ENCODE assay signal across 12 mouse cellular contexts in the genomic region with DNA sequence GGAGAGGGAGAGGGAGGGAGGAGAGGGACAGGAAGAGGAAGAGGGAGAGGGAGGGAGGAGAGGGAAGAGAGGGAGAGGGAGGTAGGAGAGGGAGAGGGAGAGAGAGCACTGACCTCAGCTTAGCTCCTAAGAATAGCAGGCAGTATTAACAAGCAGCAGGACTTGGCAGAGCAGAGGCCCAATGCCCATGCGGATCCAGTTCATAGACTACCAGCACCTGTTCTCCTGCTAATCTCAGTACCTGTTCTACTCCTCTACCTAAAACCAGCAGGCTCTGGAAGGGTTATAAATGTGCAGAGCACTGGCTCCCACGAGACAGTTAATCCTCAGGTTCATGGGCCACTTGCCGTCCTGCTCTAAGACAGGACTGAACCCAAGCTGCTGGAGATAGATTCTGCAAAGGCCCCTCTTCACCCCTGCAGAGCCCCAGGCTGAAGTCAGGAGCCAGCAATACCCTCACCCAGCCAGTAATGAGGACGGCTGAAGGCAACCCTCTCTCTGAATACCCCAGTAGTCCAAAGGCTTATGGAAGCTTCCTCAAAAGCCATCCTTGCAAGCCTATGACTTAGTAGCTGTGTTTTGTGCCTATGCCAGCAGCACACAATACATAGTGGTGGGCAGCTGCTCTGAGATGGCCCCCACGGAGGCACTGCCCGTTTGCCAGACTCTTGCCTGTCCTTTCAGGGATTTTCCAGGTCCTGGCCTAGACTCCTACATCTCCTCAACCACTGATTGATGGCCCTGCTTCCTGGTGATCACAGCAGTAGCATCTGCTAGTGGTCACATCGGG. TPM values are rescaled to one million over a fixed set of nuclear protein-coding genes. Genes with fewer than 3 reads are reported as not detected.
DNase-seq lines count a peak whose midpoint lies in the region; ATAC-seq and TF ChIP-seq lines count a peak whose summit lies in the region.
"Had no signal": no experiment of that assay in that cellular context is flagged by ENCODE, and none has a peak within 500 bp of the region (broad histone marks: within the 10 kb centered on the region; RNA-seq: fewer than 3 reads in every experiment).

No protein-coding gene starts in this region.

- WGBS in heart, embryonic 13.5 days: 51% methylated on average over 7 of the region's 7 CpGs
- WGBS in lung, embryonic 16.5 days: 59% methylated on average over 7 of the region's 7 CpGs
- 73% methylated on average over 7 of the region's 7 CpGs for WGBS in lung, adult 2 months
- whole genome bisulfite sequencing in limb, embryonic 15.5 days: 61% methylated on average over 7 of the region's 7 CpGs

- intact Hi-C loops in heart, postnatal 14 days (cut with DNase I): no loop called here
- intact Hi-C loops in left cerebral cortex, postnatal 10 days (cut with DNase I): no loop called here

- no peak for TF ChIP-seq CTCF in lung, adult 2 months (IDR thresholded peaks at IDR 0.05; ENCODE audit: insufficient read depth, low read length)

- peak overlapping the region; percentile 65 for H3K9ac ChIP-seq in heart, embryonic 13.5 days
- no peak overlapping the region for H3K9ac ChIP-seq in lung, embryonic 16.5 days (ENCODE audit: low read length)
- H3K9ac ChIP-seq in limb, embryonic 15.5 days: no peak overlapping the region

- TF ChIP-seq POLR2A in lung, adult 2 months (IDR thresholded peaks at IDR 0.05; ENCODE audit: borderline replicate concordance, extremely low read depth, low read depth, low read length): no peak

- H3K4me1 ChIP-seq in heart, embryonic 13.5 days: peaks cover 35% of the 10 kb centered on the region
- H3K4me1 ChIP-seq in lung, embryonic 16.5 days (replicated peaks; ENCODE audit: control insufficient read depth, insufficient read depth, low read length): peaks cover 2% of the 10 kb centered on the region; the same call in 1 of the 2 replicates
- H3K4me1 ChIP-seq in lung, adult 2 months (ENCODE audit: control insufficient read depth, insufficient read depth, low read length): no peaks in the 10 kb centered on the region
- peaks cover 7% of the 10 kb centered on the region for H3K4me1 ChIP-seq in limb, embryonic 15.5 days

- no peak overlapping the region for H3K4me2 ChIP-seq in heart, embryonic 13.5 days
- no peak overlapping the region for H3K4me2 ChIP-seq in lung, embryonic 16.5 days (ENCODE audit: low read depth, low read length)
- no peak overlapping the region for H3K4me2 ChIP-seq in limb, embryonic 15.5 days

- peak overlapping the region; percentile 88 for H3K27ac ChIP-seq in heart, embryonic 13.5 days (replicated peaks)
- H3K27ac ChIP-seq in lung, embryonic 16.5 days (ENCODE audit: low read length): no peak overlapping the region
- H3K27ac ChIP-seq in limb, embryonic 15.5 days: no peak overlapping the region

- no peak overlapping the region for H3K4me3 ChIP-seq in heart, embryonic 13.5 days
- no peak overlapping the region for H3K4me3 ChIP-seq in lung, embryonic 16.5 days (ENCODE audit: low read length)
- H3K4me3 ChIP-seq in lung, adult 2 months (replicated peaks; ENCODE audit: extremely low read depth, low read depth, low read length): no peak overlapping the region
- no peak overlapping the region for H3K4me3 ChIP-seq in limb, embryonic 15.5 days

- no peaks in the 10 kb centered on the region for H3K27me3 ChIP-seq in heart, embryonic 13.5 days (replicated peaks)
- no peaks in the 10 kb centered on the region for H3K27me3 ChIP-seq in lung, embryonic 16.5 days (ENCODE audit: control insufficient read depth, insufficient read depth, low read depth, low read length)
- no peaks in the 10 kb centered on the region for H3K27me3 ChIP-seq in limb, embryonic 15.5 days

- no peak for DNase-seq in heart, postnatal 14 days
- DNase-seq in lung, adult 2 months: no peak
- DNase-seq in cerebellum, adult 9-11 months: peak; percentile 96
- no peak for DNase-seq in left cerebral cortex, adult 8-10 months (ENCODE audit: low spot score in 2 of 2)
- no peak for DNase-seq in left cerebral cortex, postnatal 10 days (ENCODE audit: extremely low spot score in 1 of 2, low spot score in 2 of 2)
- DNase-seq: thymus, postnatal 36 days had no signal

- H3K36me3 ChIP-seq in heart, embryonic 13.5 days: peaks cover 41% of the 10 kb centered on the region
- peaks cover 4% of the 10 kb centered on the region; the same call in 1 of the 2 replicates for H3K36me3 ChIP-seq in lung, embryonic 16.5 days (ENCODE audit: control insufficient read depth, insufficient read depth, low read length)
- peaks cover 29% of the 10 kb centered on the region for H3K36me3 ChIP-seq in limb, embryonic 15.5 days

- no peak for ATAC-seq in heart, embryonic 13.5 days (ENCODE audit: extremely low read depth, insufficient number of reproducible peaks, low FRiP score, low TSS enrichment)
- 0 out of 2 replicates have a peak, but pooled peaks have one; percentile 21 for ATAC-seq in lung, embryonic 16.5 days (ENCODE audit: low read depth)
- ATAC-seq in limb, embryonic 15.5 days (ENCODE audit: insufficient number of reproducible peaks, low FRiP score, low TSS enrichment, low read depth): 0 out of 2 replicates have a peak, but pooled peaks have one; percentile 19

- no peaks in the 10 kb centered on the region for H3K9me3 ChIP-seq in heart, embryonic 13.5 days
- no peaks in the 10 kb centered on the region for H3K9me3 ChIP-seq in lung, embryonic 16.5 days (ENCODE audit: control insufficient read depth, low read length)
- H3K9me3 ChIP-seq in limb, embryonic 15.5 days: no peaks in the 10 kb centered on the region

RNA-seq across cellular contexts. Expression of gene Mst1, which starts 6.9 kb away (rescaled TPM):
- polyA plus RNA-seq in heart, embryonic 13.5 days (2015; fragmentation: Nextera tagmentation; extraction: Ambion mirVana): 0.20 and 0.59 TPM in 2 replicates
- under 1 TPM in 1 of 2 experiments, not detected in 1; 0.38 TPM for total RNA-seq in heart, postnatal 14 days (2021)
- 0.41 and 1.2 TPM in 2 replicates for polyA plus RNA-seq in lung, embryonic 16.5 days (2015; fragmentation: Nextera tagmentation; extraction: Ambion mirVana)
- 1.5 and 2.5 TPM in 2 replicates for polyA plus RNA-seq in lung, adult 2 months (2012; rRNA removed)
- 2.2 and 3.5 TPM in 2 replicates for polyA plus RNA-seq in limb, embryonic 15.5 days (2015; fragmentation: Nextera tagmentation; extraction: Ambion mirVana)
- not detected for total RNA-seq in left cerebral cortex, adult 8-10 months (2022)
- total RNA-seq in left cerebral cortex, postnatal 10 days (2021): not detected
- total RNA-seq: layer of hippocampus, adult 8-10 months; megakaryocyte-erythroid progenitor cell, adult 5-6 weeks; neutrophil, adult 5-6 weeks had no signal

RNA-seq across cellular contexts. Expression of gene Rnf123, which starts 9.8 kb away (rescaled TPM):
- 29.4 and 30.9 TPM in 2 replicates for polyA plus RNA-seq in heart, embryonic 13.5 days (2015; fragmentation: Nextera tagmentation; extraction: Ambion mirVana)
- total RNA-seq in heart, postnatal 14 days (2021): 10 to 100 TPM; 85.3 to 92.6 TPM
- polyA plus RNA-seq in lung, embryonic 16.5 days (2015; fragmentation: Nextera tagmentation; extraction: Ambion mirVana): 24.9 and 27.1 TPM in 2 replicates
- polyA plus RNA-seq in lung, adult 2 months (2012; rRNA removed): 78.6 and 88.0 TPM in 2 replicates
- polyA plus RNA-seq in limb, embryonic 15.5 days (2015; fragmentation: Nextera tagmentation; extraction: Ambion mirVana): 25.5 and 30.4 TPM in 2 replicates
- total RNA-seq in left cerebral cortex, adult 8-10 months (2022): 100 to 1,000 TPM; 109 to 112 (median 111) TPM
- total RNA-seq in left cerebral cortex, postnatal 10 days (2021): 10 to 100 TPM; 91.1 to 94.2 TPM

RNA-seq across cellular contexts. Expression of gene Amigo3, which starts 20.4 kb away (rescaled TPM):
- 1.9 and 2.3 TPM in 2 replicates for polyA plus RNA-seq in heart, embryonic 13.5 days (2015; fragmentation: Nextera tagmentation; extraction: Ambion mirVana)
- total RNA-seq in heart, postnatal 14 days (2021): 1 to 10 TPM; 1.4 to 1.9 TPM
- 2.5 and 3.0 TPM in 2 replicates for polyA plus RNA-seq in lung, embryonic 16.5 days (2015; fragmentation: Nextera tagmentation; extraction: Ambion mirVana)
- 2.3 and 3.2 TPM in 2 replicates for polyA plus RNA-seq in lung, adult 2 months (2012; rRNA removed)
- 4.4 and 4.7 TPM in 2 replicates for polyA plus RNA-seq in limb, embryonic 15.5 days (2015; fragmentation: Nextera tagmentation; extraction: Ambion mirVana)
- total RNA-seq in left cerebral cortex, adult 8-10 months (2022): 1 to 10 TPM in 2 of 4 experiments, under 1 TPM in 2; 0.70 to 1.3 (median 1.0) TPM
- total RNA-seq in left cerebral cortex, postnatal 10 days (2021): 1 to 10 TPM; 1.8 to 2.0 TPM

RNA-seq across cellular contexts. Expression of gene Apeh, which starts 21.1 kb away (rescaled TPM):
- polyA plus RNA-seq in heart, embryonic 13.5 days (2015; fragmentation: Nextera tagmentation; extraction: Ambion mirVana): 51.3 and 62.5 TPM in 2 replicates
- total RNA-seq in heart, postnatal 14 days (2021): 10 to 100 TPM; 36.4 to 41.8 TPM
- polyA plus RNA-seq in lung, embryonic 16.5 days (2015; fragmentation: Nextera tagmentation; extraction: Ambion mirVana): 53.1 and 59.9 TPM in 2 replicates
- polyA plus RNA-seq in lung, adult 2 months (2012; rRNA removed): 64.7 and 74.8 TPM in 2 replicates
- polyA plus RNA-seq in limb, embryonic 15.5 days (2015; fragmentation: Nextera tagmentation; extraction: Ambion mirVana): 41.8 and 45.4 TPM in 2 replicates
- total RNA-seq in left cerebral cortex, adult 8-10 months (2022): 10 to 100 TPM; 34.9 to 41.9 (median 39.3) TPM
- 10 to 100 TPM; 30.7 to 41.3 TPM for total RNA-seq in left cerebral cortex, postnatal 10 days (2021)

RNA-seq across cellular contexts. Expression of gene Gmppb, which starts 24.3 kb away (rescaled TPM):
- polyA plus RNA-seq in heart, embryonic 13.5 days (2015; fragmentation: Nextera tagmentation; extraction: Ambion mirVana): 21.4 and 23.3 TPM in 2 replicates
- total RNA-seq in heart, postnatal 14 days (2021): 10 to 100 TPM in 1 of 2 experiments, 1 to 10 TPM in 1; 9.2 to 11.4 TPM
- 25.6 and 26.5 TPM in 2 replicates for polyA plus RNA-seq in lung, embryonic 16.5 days (2015; fragmentation: Nextera tagmentation; extraction: Ambion mirVana)
- polyA plus RNA-seq in lung, adult 2 months (2012; rRNA removed): 14.6 and 20.3 TPM in 2 replicates
- polyA plus RNA-seq in limb, embryonic 15.5 days (2015; fragmentation: Nextera tagmentation; extraction: Ambion mirVana): 46.7 and 52.4 TPM in 2 replicates
- total RNA-seq in left cerebral cortex, adult 8-10 months (2022): 10 to 100 TPM; 13.9 to 17.6 (median 14.8) TPM
- 10 to 100 TPM; 16.8 to 18.7 TPM for total RNA-seq in left cerebral cortex, postnatal 10 days (2021)
